Mouse (Mus musculus): Measurements from ENCODE around the gene Gm6268.

Gene Gm6268

GRCm38 (mm10) chrX:36400980-36401379 lies at the start of gene Gm6268:
TSS of gene Gm6268 (plus strand) at chrX:36401280.
- no peak for DNase-seq (ENCODE audit: low spot score)

GRCm38 (mm10) chrX:36352446-36352845 lies 48.6 kb upstream of the Gm6268 start:
- DNase-seq (ENCODE audit: low spot score), result peak; percentile 18

GRCm38 (mm10) chrX:36385340-36385739 lies 15.7 kb upstream of the Gm6268 start:
- no peak for DNase-seq (ENCODE audit: low spot score)

GRCm38 (mm10) chrX:36389971-36390370 lies 11.1 kb upstream of the Gm6268 start:
- peak; percentile 58 for DNase-seq (ENCODE audit: low spot score)

GRCm38 (mm10) chrX:36390503-36390902 lies 10.6 kb upstream of the Gm6268 start:
- DNase-seq (ENCODE audit: low spot score), result no peak

GRCm38 (mm10) chrX:36392672-36393071 lies 8.4 kb upstream of the Gm6268 start:
- no peak for DNase-seq (ENCODE audit: low spot score)

- no peak for DNase-seq (ENCODE audit: low spot score)
Observed at GRCm38 (mm10) chrX:36393279-36393678, 7.8 kb upstream of the Gm6268 start.

GRCm38 (mm10) chrX:36402316-36402715 lies 1.2 kb downstream of the Gm6268 start:
- DNase-seq (ENCODE audit: low spot score), result no peak

- no peak for DNase-seq (ENCODE audit: low spot score)
Observed at GRCm38 (mm10) chrX:36419153-36419552, 18.1 kb downstream of the Gm6268 start.

- DNase-seq (ENCODE audit: low spot score), result peak; percentile 7
Observed at GRCm38 (mm10) chrX:36434993-36435392, 33.9 kb downstream of the Gm6268 start.

- DNase-seq (ENCODE audit: low spot score), result no peak
Observed at GRCm38 (mm10) chrX:36437932-36438331, 36.9 kb downstream of the Gm6268 start.
